Mouse (Mus musculus) c-Kit-positive CD71-negative TER-119-negative erythroid progenitor cells, embryonic 14.5 days (primary cell): ENCODE measurements around the gene Mcub.

Experiments
- DNase-seq: peaks from one replicate; pipeline ENCODE4 v3.0.0-alpha.2; 2013; ENCODE audit warnings: low read depth

Gene Mcub

GRCm38 (mm10) chr3:129969432-129970395 lies at the start of gene Mcub:
TSS of gene Mcub (minus strand) at chr3:129970206.
- DNase-seq = no peak

GRCm38 (mm10) chr3:130012943-130013342 lies 42.9 kb upstream of the Mcub start:
- DNase-seq = no peak

GRCm38 (mm10) chr3:130011236-130011635 lies 41.2 kb upstream of the Mcub start:
- DNase-seq = no peak

- no peak for DNase-seq
Observed at GRCm38 (mm10) chr3:130006141-130006540, 36.1 kb upstream of the Mcub start.

- no peak for DNase-seq
Observed at GRCm38 (mm10) chr3:130000926-130001325, 30.9 kb upstream of the Mcub start.

- no peak for DNase-seq
Observed at GRCm38 (mm10) chr3:129998526-129998925, 28.5 kb upstream of the Mcub start.

GRCm38 (mm10) chr3:129998001-129998400 lies 28.0 kb upstream of the Mcub start:
- no peak for DNase-seq

GRCm38 (mm10) chr3:129997324-129997723 lies 27.3 kb upstream of the Mcub start:
- no peak for DNase-seq

GRCm38 (mm10) chr3:129987297-129987696 lies 17.3 kb upstream of the Mcub start:
- no peak for DNase-seq

- DNase-seq = no peak
Observed at GRCm38 (mm10) chr3:129985335-129985734, 15.3 kb upstream of the Mcub start.

GRCm38 (mm10) chr3:129984797-129985196 lies 14.8 kb upstream of the Mcub start:
- no peak for DNase-seq

- DNase-seq = no peak
Observed at GRCm38 (mm10) chr3:129982271-129982670, 12.3 kb upstream of the Mcub start.

GRCm38 (mm10) chr3:129981756-129982155 lies 11.8 kb upstream of the Mcub start:
- DNase-seq = no peak

GRCm38 (mm10) chr3:129979510-129979909 lies 9.5 kb upstream of the Mcub start:
- DNase-seq = no peak

- no peak for DNase-seq
Observed at GRCm38 (mm10) chr3:129978716-129979115, 8.7 kb upstream of the Mcub start.

GRCm38 (mm10) chr3:129976317-129976716 lies 6.3 kb upstream of the Mcub start:
- no peak for DNase-seq

- DNase-seq = no peak
Observed at GRCm38 (mm10) chr3:129970529-129971515, 816 bp upstream of the Mcub start.

GRCm38 (mm10) chr3:129969031-129969430 lies 975 bp downstream of the Mcub start:
- DNase-seq = no peak

GRCm38 (mm10) chr3:129967874-129968273 lies 2.1 kb downstream of the Mcub start:
- DNase-seq = no peak

GRCm38 (mm10) chr3:129964681-129965080 lies 5.3 kb downstream of the Mcub start:
- no peak for DNase-seq

- no peak for DNase-seq
Observed at GRCm38 (mm10) chr3:129962533-129962932, 7.5 kb downstream of the Mcub start.

GRCm38 (mm10) chr3:129953296-129953695 lies 16.7 kb downstream of the Mcub start:
- DNase-seq = no peak
